Mouse (Mus musculus): ENCODE measurements around the gene Birc2. TPM values are rescaled to one million over a fixed set of nuclear protein-coding genes. Genes with fewer than 3 reads are reported as not detected.
"Not testable (repeated sequence)": the region's sequence is repeated elsewhere in the genome, so short reads cannot be mapped to it uniquely, and the experiment has no call there.

The Birc2 gene
- polyA plus RNA-seq, 1 experiment from 2014 or later = 21.6 TPM

DNA sequence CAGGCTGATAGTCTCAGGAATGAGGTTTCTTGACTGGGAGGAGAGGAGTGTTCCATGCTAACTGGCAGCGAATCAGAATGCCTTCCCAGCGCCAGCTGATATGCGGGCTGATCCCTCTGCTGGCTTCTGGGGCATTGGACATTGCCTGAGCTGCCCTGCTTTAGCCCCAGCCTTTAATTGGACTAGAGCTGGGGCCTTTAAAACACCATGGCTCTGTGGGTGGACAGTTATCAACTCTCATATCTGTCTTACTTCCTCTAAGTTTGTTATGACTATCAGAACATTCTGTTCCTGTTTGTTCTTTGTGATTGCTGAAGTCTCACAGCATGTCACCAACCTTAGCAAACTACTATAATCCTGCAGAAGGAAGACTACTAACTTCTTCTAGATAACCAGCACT lies 31.1 kb upstream of the Birc2 start:
- Histone ChIP-seq H3K4me1 (no peaks in the 10 kb centered on the region), H3K27me3 (replicated peaks) (no peaks in the 10 kb centered on the region), H3K27ac (replicated peaks) (no peak overlapping the region), H3K9me3 (no peaks in the 10 kb centered on the region), H3K4me3 (no peak overlapping the region), H3K9ac (no peak overlapping the region), H3K4me2 (no peak overlapping the region), H3K36me3 (peaks cover 15% of the 10 kb centered on the region)
- 84% methylated on average over 3 of the region's 3 CpGs for WGBS
- ATAC-seq (ENCODE audit: extremely low read depth, insufficient number of reproducible peaks, low FRiP score, low TSS enrichment) = no peak

DNA sequence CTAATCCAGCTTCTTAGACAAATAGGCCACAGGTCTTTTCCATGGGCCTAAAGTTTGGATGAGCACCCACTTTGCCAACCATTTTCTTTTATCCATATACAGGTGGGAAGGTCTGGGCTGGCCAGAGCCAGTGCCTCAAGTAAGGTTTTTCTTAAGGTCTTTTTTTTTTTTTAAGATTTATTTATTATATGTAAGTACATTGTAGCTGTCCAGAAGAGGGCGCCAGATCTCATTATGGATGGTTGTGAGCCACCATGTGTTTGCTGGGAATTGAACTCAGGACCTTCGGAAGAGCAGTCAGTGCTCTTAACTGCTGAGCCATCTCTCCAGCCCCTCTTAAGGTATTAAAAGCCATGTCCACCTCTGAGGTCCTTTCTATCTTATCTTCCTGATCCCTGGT lies 30.1 kb upstream of the Birc2 start:
- peaks cover 15% of the 10 kb centered on the region for H3K36me3 ChIP-seq
- H3K4me3 ChIP-seq; H3K9me3 ChIP-seq; H3K4me2 ChIP-seq; ATAC-seq (ENCODE audit: extremely low read depth, insufficient number of reproducible peaks, low FRiP score, low TSS enrichment); H3K27ac ChIP-seq (replicated peaks); H3K27me3 ChIP-seq (replicated peaks); H3K4me1 ChIP-seq; H3K9ac ChIP-seq: not testable (repeated sequence)
- 64% methylated on average over 2 of the region's 2 CpGs for WGBS

DNA sequence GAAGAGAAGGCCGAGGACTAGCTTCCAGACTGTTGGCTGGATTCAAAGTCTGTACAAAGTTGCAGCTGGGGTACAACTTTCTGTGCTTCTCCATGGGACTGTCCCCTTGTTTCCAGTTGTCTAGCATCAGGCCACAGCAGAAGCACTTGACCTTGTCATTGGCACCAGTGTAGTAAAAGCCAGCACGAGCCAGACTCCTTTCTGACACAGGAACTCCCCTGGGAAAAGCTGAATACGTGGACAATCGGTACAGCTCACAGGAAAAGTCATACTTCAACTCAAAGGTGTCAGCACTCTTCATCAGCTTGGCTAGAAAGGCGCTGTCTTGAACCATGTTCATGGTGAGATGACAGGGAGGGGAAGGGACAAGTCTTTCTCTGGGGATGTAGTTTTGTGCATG lies 24.1 kb upstream of the Birc2 start:
- WGBS = 62% methylated on average over 5 of the region's 5 CpGs
- Histone ChIP-seq H3K27ac (replicated peaks) (no peak overlapping the region), H3K9ac (no peak overlapping the region), H3K4me1 (no peaks in the 10 kb centered on the region), H3K9me3 (no peaks in the 10 kb centered on the region), H3K27me3 (replicated peaks) (no peaks in the 10 kb centered on the region), H3K4me2 (no peak overlapping the region), H3K4me3 (no peak overlapping the region), H3K36me3 (peaks cover 18% of the 10 kb centered on the region)
- ATAC-seq (ENCODE audit: extremely low read depth, insufficient number of reproducible peaks, low FRiP score, low TSS enrichment) = no peak

DNA sequence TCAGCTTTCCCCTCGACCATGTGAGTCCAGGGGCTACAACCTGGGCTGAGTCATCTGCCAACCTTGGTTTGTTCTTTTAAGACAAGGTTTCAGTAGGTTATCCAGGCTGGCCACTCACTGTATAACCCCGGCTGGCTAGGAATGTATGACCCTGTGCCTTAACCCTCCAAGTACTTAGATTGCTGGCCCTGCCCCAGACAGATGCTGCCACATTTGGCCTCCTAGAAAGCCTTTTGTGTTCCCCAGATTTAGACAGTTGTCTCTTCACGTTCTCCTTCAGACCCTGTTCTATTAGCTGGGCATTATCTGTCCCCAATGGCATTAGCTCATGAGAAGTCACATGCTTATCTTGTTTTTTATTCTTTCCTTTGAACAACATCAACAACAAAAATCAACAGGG lies 19.0 kb upstream of the Birc2 start:
- Histone ChIP-seq H3K36me3 (peaks cover 18% of the 10 kb centered on the region), H3K9ac (no peak overlapping the region), H3K9me3 (no peaks in the 10 kb centered on the region), H3K4me2 (no peak overlapping the region), H3K4me1 (peaks cover 7% of the 10 kb centered on the region; the same call in 1 of the 2 replicates), H3K27me3 (replicated peaks) (no peaks in the 10 kb centered on the region), H3K4me3 (no peak overlapping the region), H3K27ac (replicated peaks) (no peak overlapping the region)
- no peak for ATAC-seq (ENCODE audit: extremely low read depth, insufficient number of reproducible peaks, low FRiP score, low TSS enrichment)
- WGBS = 45% methylated on average over 3 of the region's 3 CpGs

DNA sequence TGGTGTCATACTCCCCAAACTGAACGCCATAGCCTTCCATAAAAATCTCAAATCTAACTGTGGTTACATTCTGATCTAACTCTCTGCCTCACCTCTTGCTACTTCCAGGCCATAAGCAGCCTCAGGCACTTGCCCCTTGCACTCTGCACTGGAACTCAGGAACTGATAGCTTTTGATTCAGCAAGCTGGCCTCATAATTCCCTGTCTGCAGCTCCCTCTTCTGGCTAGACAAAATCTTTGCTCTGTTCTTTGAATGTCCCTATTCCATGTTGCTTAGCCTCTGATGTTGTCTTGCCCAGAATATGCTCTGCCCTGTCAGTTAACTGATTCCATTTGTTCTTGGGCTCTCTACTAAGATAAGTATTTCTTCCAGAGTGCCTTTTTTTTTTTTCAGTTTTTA lies 18.5 kb upstream of the Birc2 start:
- Histone ChIP-seq H3K27ac (replicated peaks) (no peak overlapping the region), H3K9ac (no peak overlapping the region), H3K27me3 (replicated peaks) (no peaks in the 10 kb centered on the region), H3K4me2 (no peak overlapping the region), H3K4me3 (no peak overlapping the region), H3K4me1 (peaks cover 7% of the 10 kb centered on the region; the same call in 1 of the 2 replicates), H3K36me3 (peaks cover 13% of the 10 kb centered on the region), H3K9me3 (no peaks in the 10 kb centered on the region)
- WGBS = 33% methylated on average over 1 of the region's 1 CpGs
- ATAC-seq (ENCODE audit: extremely low read depth, insufficient number of reproducible peaks, low FRiP score, low TSS enrichment) = no peak

DNA sequence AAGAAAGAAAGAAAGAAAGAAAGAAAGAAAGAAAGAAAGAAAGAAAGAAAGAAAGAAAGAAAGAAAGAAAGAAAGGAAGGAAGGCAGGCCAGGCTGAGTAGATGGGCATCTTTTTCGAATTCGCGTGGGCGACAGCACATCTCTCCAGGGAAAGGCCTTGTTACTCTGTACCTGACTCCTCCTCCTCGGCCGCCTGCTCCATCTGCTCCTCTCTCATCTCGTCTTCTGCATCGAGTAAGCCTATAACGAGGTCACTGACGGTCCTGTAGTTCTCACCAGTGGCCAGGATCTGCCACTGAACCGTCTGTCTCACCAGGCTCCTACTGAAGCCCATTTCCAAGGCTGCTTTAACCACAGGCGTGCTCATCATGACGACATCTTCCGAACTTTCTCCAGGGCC lies 17.3 kb upstream of the Birc2 start:
- H3K4me2 ChIP-seq; H3K27ac ChIP-seq (replicated peaks); H3K9me3 ChIP-seq; H3K27me3 ChIP-seq (replicated peaks); H3K36me3 ChIP-seq; H3K9ac ChIP-seq; ATAC-seq (ENCODE audit: extremely low read depth, insufficient number of reproducible peaks, low FRiP score, low TSS enrichment); H3K4me3 ChIP-seq; H3K4me1 ChIP-seq: not testable (repeated sequence)
- WGBS = 74% methylated on average over 14 of the region's 14 CpGs

DNA sequence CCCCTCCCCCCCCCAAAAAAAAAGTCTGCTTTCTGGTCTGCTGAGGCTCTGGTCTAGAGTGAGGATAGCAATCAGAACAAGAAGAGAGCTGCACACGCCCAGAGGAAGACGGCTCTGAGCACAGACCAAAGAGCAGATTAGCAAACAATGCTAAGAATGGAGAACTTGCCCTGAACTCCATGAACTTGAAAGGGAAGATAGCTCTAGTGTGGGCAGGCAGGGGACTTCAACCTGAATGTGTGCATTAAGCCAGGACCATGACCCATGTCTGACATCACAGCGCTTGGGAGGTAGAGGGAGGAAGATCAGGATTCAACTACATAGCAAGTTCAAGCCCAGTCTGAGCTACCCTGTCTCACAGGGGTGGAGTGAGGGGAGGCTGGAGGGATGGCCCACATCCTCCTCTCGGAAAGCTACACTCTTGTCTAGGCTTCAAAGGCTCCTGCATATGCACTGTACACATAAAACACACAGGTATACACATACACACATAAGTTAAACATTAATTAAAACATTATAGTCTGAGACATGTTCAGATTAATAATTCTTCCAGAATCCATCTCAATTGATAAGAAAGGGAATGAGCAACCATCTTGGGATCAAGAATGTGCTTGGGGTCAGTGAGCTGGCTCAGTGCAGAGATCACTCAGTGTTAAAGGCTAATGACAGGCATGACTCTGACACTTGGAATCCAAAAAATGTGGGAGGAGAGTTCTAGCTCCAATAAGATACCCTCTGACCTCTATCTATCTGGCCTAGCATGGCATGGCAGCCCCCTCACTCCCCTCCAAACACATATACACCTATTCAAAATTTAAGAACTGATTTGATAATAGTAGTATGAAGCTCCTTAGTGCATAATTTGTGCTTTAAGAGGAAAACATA lies 15.7 kb upstream of the Birc2 start:
- Histone ChIP-seq H3K27ac (replicated peaks) (no peak overlapping the region), H3K4me3 (no peak overlapping the region), H3K27me3 (replicated peaks) (no peaks in the 10 kb centered on the region), H3K4me2 (no peak overlapping the region), H3K9ac (no peak overlapping the region), H3K36me3 (peaks cover 20% of the 10 kb centered on the region), H3K4me1 (peaks cover 7% of the 10 kb centered on the region; the same call in 1 of the 2 replicates), H3K9me3 (no peaks in the 10 kb centered on the region)
- 52% methylated on average over 4 of the region's 4 CpGs for WGBS
- ATAC-seq (ENCODE audit: extremely low read depth, insufficient number of reproducible peaks, low FRiP score, low TSS enrichment) = no peak

DNA sequence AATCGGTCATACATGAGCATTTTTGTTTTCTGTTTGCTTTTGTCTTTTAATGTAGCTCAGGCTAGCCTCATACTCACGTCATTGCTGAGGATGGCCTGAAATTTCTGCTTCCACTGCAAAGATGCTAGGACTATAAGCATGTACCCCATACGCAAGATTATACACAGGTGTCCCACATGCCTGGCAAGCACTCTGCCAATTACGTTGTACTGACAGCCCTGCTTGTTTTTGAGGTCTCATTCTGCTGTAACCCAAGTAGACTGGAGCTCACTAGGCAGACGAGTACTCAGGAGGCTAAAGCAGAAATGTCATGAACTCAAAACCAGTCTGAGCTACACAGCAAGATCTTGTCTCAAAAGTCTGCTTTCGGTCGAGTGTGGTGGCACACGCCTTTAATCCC lies 15.0 kb upstream of the Birc2 start:
- ATAC-seq (ENCODE audit: extremely low read depth, insufficient number of reproducible peaks, low FRiP score, low TSS enrichment) = no peak
- H3K4me2 ChIP-seq = no peak overlapping the region
- no peak overlapping the region for H3K27ac ChIP-seq (replicated peaks)
- WGBS = 86% methylated on average over 8 of the region's 8 CpGs
- no peaks in the 10 kb centered on the region for H3K9me3 ChIP-seq
- H3K27me3 ChIP-seq (replicated peaks) = no peaks in the 10 kb centered on the region
- peaks cover 7% of the 10 kb centered on the region; the same call in 1 of the 2 replicates for H3K4me1 ChIP-seq
- H3K36me3 ChIP-seq = peaks cover 20% of the 10 kb centered on the region
- H3K9ac ChIP-seq = no peak overlapping the region
- H3K4me3 ChIP-seq = no peak overlapping the region

DNA sequence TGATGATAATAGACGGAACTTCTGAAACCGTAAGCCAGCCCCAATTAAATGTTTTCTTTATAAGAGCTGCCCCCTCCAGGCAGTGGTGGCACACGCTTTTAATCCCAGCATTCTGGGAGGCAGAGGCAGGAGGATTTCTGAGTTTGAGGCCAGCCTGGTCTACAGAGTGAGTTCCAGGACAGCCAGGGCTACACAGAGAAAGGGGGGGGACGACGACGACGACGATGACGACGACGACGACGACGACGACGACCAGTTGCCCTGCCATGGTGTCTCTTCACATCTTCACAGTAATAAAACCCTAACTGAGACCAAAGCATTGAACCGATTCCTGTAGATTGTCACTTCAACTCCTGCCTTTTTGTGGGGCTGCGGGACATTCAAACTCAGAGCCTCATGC lies 11.3 kb upstream of the Birc2 start:
- Histone ChIP-seq H3K27me3 (replicated peaks) (no peaks in the 10 kb centered on the region), H3K27ac (replicated peaks) (no peak overlapping the region), H3K36me3 (peaks cover 14% of the 10 kb centered on the region), H3K4me3 (no peak overlapping the region), H3K9ac (no peak overlapping the region), H3K4me2 (no peak overlapping the region), H3K9me3 (no peaks in the 10 kb centered on the region), H3K4me1 (peaks cover 11% of the 10 kb centered on the region)
- ATAC-seq (ENCODE audit: extremely low read depth, insufficient number of reproducible peaks, low FRiP score, low TSS enrichment) = no peak
- WGBS = 80% methylated on average over 18 of the region's 18 CpGs

DNA sequence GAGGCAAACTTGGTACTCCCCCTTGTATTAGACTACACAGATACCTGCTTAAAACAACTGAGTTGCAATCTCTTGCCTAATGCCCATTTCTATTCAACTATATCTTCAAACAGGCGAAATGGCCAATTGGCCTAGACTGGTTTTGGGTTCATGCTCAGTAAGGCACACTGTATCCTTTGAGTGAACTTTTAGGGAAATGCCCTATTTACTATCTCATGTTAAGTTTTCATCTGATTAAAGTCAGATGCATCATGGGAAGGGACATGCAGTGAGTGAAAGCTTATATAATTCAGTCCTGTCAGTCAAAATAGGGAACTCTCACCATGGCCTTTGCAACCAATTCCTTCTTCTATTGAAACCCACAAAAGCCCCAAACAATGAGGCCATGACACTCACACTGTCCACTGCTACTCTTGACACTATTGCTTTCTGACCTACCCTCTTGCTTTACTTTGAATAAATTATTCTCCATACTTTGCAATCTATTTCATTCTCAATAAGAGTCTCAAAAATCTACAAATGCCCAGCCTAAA lies 9.9 kb upstream of the Birc2 start:
- Histone ChIP-seq H3K4me3 (no peak overlapping the region), H3K36me3 (peaks cover 13% of the 10 kb centered on the region), H3K4me1 (peaks cover 4% of the 10 kb centered on the region), H3K9ac (no peak overlapping the region), H3K4me2 (no peak overlapping the region), H3K27me3 (replicated peaks) (no peaks in the 10 kb centered on the region), H3K27ac (replicated peaks) (no peak overlapping the region), H3K9me3 (no peaks in the 10 kb centered on the region)
- WGBS = 78% methylated on average over 1 of the region's 1 CpGs
- no peak for ATAC-seq (ENCODE audit: extremely low read depth, insufficient number of reproducible peaks, low FRiP score, low TSS enrichment)

DNA sequence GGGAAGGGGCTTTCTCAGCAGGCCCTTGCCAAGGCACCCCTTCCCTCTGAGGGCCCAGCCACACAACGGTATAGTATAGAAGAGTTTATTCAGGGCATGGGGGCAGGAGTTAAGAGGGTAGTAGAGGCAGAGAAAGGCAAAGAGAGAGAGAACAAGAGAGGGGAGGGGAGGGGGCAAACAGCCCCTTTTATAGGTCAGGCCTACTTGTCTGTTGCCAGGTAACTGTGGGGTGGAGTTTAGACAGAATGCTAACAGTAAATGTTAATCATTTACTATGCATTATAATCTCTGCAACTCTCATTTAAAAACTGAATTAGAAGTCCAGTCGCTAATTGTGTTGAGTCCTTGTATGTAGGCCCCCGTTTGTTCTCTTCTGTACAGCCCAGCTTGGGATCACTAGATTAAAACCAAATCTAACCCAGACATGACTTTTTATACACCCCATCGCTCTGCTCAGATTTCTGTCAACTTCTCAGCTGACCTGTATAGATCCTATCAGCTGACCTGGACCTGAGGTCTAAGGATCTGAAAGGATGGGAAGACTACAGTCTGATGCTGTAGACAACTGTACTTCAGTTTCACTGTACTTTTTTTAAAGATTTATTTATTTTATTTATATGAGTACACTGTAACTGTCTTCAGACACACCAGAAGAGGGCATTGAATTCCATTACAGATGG lies 8.5 kb upstream of the Birc2 start:
- 76% methylated on average over 4 of the region's 4 CpGs for WGBS
- Histone ChIP-seq H3K27me3 (replicated peaks) (no peaks in the 10 kb centered on the region), H3K9ac (no peak overlapping the region), H3K27ac (replicated peaks) (no peak overlapping the region), H3K4me3 (no peak overlapping the region), H3K36me3 (peaks cover 13% of the 10 kb centered on the region), H3K4me2 (no peak overlapping the region), H3K9me3 (no peaks in the 10 kb centered on the region), H3K4me1 (peaks cover 4% of the 10 kb centered on the region)
- no peak for ATAC-seq (ENCODE audit: extremely low read depth, insufficient number of reproducible peaks, low FRiP score, low TSS enrichment)
